Mouse (Mus musculus): Measurements from ENCODE around the gene Slc12a9.

GRCm38 (mm10) chr5:137320996-137321395 is 12.4 kb downstream of the Slc12a9 start:
- TF ChIP-seq POLR2A (IDR thresholded peaks at IDR 0.05; ENCODE audit: borderline replicate concordance, low read depth, low read length) (no peak), CTCF (IDR thresholded peaks at IDR 0.05; ENCODE audit: low read depth, low read length) (no peak)
